Mouse (Mus musculus): Measurements from ENCODE around the gene Tubb4a.
"Not testable (repeated sequence)": the region's sequence is repeated elsewhere in the genome, so short reads cannot be mapped to it uniquely, and the experiment has no call there.

The Tubb4a gene

GRCm38 (mm10) chr17:57087049-57087832 lies at the start of gene Tubb4a:
Gene Tubb4a, minus strand, starts transcription at chr17:57087782.
- DNase-seq (ENCODE audit: low spot score) = peak; percentile 27

DNA sequence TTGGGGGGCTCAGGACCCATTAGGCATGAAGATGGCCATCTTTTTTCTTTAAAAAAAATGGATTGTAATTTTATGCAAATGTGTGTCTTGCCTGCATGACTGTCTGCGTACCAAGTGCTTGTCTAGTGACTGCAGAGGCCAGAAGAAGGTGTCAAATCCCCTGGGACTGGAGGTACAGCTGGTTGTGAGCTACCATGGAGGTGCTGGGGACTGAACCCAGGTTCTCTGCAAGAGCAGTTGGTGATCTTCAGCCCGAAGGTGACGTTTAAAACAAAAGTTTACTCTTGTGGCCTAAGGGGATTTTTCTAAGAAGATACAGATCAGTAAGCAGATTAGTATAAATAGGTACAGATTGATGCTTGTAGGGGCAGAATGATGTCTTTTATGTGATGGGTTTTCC lies 48.1 kb upstream of the Tubb4a start:
- no peak for DNase-seq (ENCODE audit: low spot score)

DNA sequence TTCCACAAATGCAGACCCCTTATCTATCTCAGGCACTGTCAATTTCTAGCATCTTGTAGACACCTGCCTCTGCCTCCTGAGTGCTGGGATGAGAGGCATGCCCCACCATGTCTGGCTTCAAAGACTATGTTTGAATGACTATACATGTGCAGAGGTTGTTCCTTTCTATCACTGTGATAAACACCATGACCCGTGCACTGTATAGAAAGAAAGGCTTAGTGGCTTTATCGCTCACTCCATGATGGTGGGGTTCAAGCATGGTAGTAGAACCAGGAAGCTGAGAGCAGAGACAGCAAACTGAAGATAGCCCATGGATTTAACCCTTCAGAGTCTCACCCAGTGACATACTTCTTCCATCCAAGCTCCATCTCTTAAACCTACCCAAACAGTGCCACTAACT lies 47.1 kb upstream of the Tubb4a start:
- DNase-seq (ENCODE audit: low spot score) = no peak

GRCm38 (mm10) chr17:57134021-57134420 lies 46.4 kb upstream of the Tubb4a start:
- not testable (repeated sequence) for DNase-seq (ENCODE audit: low spot score)

DNA sequence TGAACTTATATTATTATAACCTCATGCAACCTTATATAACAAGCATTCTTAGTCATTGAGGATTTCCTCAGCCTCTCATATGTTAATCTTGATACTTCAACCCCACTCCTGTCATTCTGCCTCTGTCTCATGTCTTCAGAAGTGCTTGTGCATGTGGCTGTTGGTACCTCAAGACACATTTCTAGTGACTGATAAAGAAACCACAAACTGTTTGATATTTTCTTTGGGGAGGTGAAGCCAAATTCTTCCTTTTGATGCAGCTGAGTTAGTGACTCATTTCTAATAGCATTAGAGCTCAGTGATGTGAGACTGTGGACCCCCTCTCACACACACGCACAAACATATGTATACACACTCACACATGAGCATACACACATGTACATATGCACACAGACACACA lies 44.2 kb upstream of the Tubb4a start:
- no peak for DNase-seq (ENCODE audit: low spot score)

GRCm38 (mm10) chr17:57125853-57126622 lies 38.5 kb upstream of the Tubb4a start:
- DNase-seq (ENCODE audit: low spot score) = no peak

GRCm38 (mm10) chr17:57124792-57125191 lies 37.2 kb upstream of the Tubb4a start:
- no peak for DNase-seq (ENCODE audit: low spot score)

DNA sequence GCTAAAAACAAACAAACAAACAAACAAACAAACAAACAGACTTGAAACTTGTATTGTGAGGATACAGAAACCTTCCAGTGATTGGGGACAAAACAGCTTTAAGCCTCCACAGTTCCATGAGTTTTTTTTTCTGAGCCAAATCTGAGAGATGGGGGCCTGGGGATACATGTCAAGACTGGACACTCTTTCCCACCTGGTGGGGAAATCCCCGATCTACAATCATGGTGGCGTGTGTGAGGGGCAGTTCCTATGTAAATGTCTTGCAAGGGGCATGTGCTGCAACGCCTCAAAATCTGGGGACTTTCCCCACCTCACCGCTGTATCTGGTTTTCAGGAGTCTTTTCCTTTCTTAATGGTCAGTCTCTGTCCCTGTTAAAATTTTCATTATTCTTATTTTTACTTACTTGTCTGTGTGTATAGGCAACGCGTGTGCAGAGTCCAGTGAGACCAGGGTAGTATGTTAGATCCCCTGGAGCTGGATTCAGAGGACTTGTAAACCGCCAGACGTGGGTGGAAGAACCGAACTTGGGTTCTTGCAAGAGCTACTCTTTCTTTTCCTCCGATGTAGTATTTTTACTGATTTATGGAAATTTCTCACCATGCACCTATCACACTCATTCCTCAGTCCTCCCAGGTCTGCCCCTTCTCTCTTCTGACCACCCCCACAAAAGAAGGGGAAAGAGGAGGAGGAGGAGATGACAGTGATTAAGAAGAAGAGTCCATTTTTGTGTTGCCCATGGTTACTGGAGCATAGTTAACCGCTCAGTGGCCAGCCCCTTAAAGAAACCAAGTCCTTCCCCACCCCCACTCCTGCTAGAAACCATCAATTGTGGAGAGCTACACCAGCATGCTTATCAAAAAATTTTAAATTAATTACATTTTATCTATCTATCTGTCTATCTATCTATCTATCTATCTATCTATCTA lies 35.9 kb upstream of the Tubb4a start:
- DNase-seq (ENCODE audit: low spot score) = no peak

DNA sequence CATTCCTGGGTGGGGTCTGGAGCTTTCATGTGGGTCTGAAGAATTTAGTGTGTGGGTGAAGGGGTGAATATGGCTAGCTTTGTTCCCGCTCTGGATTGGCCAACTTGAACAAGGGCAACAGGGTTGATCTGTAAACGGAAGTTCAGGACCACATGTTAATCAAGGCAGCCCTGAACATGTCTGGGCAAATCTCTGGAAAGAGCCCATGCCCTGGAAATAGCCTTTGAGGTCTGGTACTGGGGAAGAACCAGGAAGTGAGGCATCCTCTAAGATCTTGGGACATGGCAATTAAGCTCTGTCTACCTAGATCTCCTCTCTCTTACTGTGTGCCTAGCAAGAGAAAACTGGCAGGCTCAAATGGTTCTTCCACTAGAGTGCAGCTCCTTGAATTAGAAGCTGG lies 34.3 kb upstream of the Tubb4a start:
- DNase-seq (ENCODE audit: low spot score) = no peak

GRCm38 (mm10) chr17:57118524-57119349 lies 31.2 kb upstream of the Tubb4a start:
- DNase-seq (ENCODE audit: low spot score) = peak; percentile 40

DNA sequence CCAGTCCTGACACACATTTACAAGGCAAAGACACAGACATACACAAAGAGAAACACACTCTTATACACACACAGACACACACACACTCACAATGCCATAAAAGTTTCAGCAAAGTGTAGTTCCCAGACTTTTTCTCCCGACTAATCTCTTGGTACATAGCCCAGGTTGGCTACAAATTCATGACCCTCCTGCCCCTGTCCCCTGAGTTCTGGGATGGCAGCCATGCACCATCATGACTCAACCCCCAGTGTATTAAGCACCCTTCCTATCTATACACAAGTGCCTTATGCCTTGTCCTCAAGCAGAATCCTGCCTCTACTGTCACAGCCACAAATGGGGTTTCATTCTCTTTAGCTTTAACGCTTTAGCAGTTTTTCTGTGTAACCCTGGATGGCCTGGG lies 29.2 kb upstream of the Tubb4a start:
- no peak for DNase-seq (ENCODE audit: low spot score)

DNA sequence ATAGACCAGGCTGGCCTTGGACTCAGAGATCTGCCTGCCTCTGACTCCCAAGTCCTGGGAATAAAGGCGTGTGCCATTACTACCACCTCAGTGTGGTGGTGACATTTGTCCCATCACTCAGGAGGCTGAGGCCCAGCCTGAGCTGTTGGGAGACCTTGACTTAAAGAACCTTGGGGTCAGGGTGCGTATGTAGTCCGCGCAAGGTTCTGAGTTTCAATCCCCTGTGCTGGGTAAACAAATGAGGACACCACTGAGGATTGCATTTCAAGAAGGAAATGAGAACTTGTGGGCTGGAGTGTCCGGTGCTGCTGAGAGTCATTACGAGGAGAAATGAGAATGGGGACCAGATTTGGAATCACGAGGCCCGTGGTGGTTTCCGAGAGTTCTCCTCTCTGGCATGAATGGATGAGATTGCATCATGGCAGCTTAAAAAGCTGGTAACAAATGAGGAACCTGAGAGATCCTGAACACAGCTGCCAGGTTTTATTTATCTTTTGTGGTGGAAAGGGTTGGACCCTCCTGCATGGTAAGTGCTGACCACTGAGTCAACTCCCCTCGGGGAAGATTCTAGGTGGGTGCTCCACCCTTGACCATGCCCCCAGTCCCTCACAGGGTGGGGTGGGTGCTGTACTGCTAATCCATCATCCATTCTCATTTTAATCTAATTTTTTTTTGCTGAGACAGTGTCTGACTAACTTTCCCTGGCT lies 25.3 kb upstream of the Tubb4a start:
- DNase-seq (ENCODE audit: low spot score) = no peak

DNA sequence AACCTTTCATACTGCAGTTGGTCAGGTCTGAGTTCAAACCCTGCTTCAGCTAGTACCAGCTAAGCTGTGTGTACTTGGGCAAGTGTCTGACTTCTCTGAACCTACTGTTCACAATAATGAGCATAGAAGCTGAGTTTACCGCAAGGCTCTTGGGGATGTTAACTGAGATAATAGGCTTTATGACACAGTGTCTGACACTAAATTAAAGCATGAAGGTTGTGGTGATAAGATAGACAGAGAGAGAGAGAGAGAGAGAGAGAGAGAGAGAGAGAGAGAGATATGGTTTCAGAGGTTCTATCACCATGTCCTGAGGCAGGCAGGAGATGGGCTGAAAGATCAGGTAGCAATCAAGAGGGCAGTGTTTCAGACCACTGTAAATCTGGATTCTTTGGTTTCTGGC lies 22.4 kb upstream of the Tubb4a start:
- no peak for DNase-seq (ENCODE audit: low spot score)

DNA sequence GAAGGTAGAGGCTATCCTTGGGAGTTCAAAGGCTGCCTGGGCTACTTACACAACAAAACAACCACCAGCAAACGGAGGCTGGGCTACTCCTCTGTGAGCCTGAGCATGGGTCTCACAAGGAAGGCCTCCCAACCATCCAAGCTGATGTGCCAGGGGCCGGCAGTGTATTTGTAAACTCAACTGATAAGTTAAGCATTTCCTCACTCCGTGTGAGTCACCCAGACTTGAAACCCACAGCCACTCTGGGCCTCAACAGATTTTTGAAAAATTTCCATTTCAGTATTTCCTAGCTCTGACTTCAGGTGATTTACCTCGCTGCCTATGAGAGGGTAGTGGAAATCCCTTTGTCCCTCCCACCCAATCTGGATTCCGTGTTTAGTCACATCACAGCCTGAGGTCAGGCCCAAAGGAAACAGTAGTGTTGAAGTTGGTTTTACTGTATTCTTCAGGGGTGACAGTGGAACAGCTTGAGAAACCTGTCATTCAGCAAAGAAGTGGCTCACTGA lies 21.1 kb upstream of the Tubb4a start:
- DNase-seq (ENCODE audit: low spot score) = no peak

- DNase-seq (ENCODE audit: low spot score) = no peak
Observed at GRCm38 (mm10) chr17:57108040-57108665, 20.6 kb upstream of the Tubb4a start.

GRCm38 (mm10) chr17:57107064-57107463 lies 19.5 kb upstream of the Tubb4a start:
- DNase-seq (ENCODE audit: low spot score) = no peak

DNA sequence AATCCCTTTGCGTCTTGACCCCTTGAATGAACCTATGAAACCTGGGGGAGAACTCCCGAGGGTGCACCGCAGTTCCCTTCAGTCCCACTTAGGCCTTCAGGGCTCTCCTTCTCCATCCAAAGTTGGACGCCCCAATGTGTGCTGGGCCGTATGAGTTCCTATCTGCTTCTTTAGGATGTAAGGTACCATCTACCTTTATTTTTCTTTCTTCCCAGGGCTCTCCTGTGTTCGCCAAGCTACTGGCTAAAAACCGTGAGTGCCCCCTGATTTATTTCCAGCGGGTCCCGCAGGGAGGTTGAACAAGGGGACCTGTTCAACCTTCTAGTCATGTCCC lies 18.4 kb upstream of the Tubb4a start:
- no peak for DNase-seq (ENCODE audit: low spot score)

DNA sequence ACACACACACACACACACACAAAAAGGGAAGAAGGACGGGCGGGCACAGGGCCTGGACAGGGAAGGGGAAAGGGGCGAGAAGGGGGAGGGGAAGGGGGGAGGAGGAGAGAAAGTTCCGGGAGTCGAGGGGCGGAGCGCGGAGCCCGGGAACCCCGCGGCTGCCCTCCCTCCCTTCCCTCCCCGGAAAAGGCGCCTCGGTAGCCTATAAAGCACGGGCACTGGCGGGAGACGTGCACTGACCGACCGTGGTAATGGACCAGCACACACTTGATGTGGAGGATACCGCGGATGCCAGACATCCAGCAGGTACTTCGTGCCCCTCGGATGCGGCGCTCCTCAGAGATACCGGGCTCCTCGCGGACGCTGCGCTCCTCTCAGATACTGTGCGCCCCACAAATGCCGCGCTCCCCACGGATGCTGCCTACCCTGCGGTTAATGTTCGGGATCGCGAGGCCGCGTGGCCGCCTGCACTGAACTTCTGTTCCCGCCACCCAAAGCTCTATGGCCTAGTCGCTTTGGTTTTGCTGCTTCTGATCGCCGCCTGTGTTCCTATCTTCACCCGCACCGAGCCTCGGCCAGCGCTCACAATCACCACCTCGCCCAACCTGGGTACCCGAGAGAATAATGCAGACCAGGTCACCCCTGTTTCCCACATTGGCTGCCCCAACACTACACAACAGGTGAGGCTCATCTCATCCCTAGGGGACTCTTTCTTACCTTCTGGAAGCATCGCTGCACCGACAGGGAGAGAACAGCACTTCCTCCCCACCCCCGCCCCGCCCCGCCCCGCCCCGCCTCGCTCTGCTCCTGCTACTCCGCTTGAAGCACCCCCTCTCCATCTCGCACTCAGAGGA lies 17.8 kb upstream of the Tubb4a start, which contains the start of gene Tnfsf9:
TSS of gene Tnfsf9 (plus strand) at position 145 of the 854 bp plus-strand sequence.
- DNase-seq (ENCODE audit: low spot score) = peak; percentile 30

GRCm38 (mm10) chr17:57104496-57104895 lies 16.9 kb upstream of the Tubb4a start:
- no peak for DNase-seq (ENCODE audit: low spot score)

All from ovary, postnatal 36 days (tissue).